Mouse (Mus musculus): ENCODE measurements at regions not wholly inside any gene's neighbourhood (a gene's known extent, or its start where the extent isn't known, plus 50 kb on each side); places are given as distances from the start of the nearest gene placed in this dataset.
"Not testable (repeated sequence)": the region's sequence is repeated elsewhere in the genome, so short reads cannot be mapped to it uniquely, and the experiment has no call there.

DNA sequence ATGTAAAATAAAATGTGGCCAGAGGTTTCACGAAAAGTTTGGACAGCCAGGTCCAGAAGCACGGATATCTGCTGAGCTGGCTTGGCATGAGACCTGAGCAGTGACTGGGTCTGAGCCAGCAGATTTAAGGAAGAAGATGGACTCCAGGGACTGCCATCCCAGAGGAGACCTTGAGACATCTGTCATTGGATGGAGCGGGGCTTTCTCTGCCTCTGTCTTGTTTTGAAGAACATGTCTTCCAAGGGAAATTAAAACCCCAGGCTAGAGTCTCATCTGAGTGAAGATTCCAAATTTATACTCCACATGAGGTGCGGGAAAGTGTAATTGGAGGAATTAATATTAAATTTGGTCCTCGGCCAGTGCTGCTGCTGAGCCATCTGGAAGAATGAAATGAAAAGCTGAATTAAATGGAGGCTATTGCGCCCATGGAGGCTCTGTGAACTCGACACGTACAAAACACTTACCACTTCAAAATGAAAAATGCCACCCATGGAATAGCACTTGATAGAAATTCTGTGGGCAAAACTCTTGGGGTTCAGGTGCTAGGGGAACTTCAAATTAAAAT lies 129.8 kb upstream of the Adcy2 start:
- DNase-seq (ENCODE audit: low spot score) = peak; percentile 21

DNA sequence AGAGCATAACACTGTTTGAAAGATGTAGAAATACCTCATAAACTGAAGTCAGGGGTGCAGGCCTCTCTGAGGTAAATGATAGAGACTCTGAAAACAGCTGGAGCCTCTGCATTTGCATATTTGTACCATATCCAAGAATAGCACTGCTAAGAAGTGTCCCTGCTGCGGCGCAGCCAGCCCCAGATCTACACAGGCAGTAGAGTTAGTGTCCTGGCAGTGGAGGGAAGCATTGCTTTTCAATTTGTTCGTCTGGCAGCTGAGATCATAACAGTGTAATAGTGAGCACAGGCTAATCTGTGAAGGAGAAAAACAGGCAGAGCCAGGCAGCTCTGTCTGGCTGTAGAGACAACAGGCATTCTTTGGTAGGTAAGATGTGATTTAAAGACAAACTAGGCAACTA lies 128.2 kb upstream of the Adcy2 start:
- DNase-seq (ENCODE audit: low spot score) = no peak

DNA sequence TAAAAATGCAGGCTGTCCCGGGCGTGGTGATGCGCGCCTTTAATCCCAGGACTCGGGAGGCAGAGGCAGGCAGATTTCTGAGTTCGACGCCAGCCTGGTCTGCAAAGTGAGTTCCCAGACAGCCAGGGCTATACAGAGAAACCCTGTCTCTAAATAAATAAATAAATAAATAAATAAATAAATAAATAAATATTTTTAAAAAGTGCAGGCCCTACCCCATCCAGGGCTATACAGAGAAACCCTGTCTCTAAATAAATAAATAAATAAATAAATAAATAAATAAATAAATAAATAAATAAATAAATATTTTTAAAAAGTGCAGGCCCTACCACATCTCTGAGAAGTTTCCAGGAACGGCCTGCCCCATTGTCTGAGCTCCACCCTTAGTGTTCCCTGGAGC lies 119.4 kb upstream of the Adcy2 start:
- not testable (repeated sequence) for DNase-seq (ENCODE audit: low spot score)

DNA sequence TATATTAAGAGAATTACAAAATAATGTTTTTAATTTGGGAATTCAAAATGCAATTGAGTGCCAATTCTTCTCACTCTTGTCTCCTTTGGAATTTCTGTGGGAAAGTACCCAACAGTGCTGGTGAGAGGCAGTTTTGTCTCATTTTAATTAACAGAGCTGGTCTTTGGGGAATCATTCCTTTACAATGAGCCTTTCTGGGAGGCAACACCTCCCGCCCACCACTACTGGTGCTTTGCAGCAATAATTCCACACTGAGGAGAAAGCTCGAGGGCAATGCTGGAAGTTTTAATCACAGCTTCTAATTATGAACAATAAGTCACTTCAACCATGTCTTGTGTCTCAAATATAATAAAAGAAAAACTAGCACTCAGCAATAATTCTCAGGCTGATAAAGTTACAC lies 109.8 kb upstream of the Adcy2 start:
- no peak for DNase-seq (ENCODE audit: low spot score)

DNA sequence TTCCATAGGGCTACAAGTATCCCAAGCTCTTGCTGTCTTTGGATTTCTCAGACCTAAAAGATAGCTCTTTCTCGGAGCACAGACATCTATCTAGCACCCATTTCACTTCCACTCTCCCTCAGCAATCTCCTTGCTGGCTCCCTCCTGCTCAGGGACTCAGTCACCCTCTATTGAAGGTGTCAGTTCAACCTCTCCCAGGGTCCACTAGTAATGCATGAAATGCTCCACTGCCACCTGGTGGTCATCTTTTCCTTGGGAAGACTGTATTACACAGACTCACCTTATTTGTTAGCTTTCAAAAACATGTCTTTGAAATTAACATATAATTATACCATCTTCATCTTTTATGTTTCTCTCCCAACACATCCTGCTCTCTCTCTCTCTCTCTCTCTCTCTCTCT lies 87.3 kb upstream of the Adcy2 start:
- peak; percentile 71 for DNase-seq (ENCODE audit: low spot score)

DNA sequence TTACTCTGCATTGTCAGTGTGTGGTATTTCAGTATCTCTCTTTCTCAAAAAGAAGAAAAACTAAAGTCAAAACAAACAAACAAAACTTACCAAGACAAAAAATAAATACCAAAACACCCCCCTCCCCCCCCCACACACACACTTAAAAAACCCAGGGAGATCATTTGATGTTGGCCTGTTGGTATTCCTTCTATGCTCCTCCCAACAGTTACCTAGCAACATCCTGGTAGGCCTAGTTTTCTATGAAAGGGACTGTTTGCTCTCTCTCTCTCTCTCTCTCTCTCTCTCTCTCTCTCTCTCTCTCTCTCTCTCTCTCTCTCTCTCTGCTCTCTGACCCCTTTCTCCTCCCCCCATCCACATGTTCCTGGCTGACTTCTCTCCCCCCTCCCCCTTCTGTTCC lies 71.0 kb upstream of the Adcy2 start:
- no peak for DNase-seq (ENCODE audit: low spot score)

DNA sequence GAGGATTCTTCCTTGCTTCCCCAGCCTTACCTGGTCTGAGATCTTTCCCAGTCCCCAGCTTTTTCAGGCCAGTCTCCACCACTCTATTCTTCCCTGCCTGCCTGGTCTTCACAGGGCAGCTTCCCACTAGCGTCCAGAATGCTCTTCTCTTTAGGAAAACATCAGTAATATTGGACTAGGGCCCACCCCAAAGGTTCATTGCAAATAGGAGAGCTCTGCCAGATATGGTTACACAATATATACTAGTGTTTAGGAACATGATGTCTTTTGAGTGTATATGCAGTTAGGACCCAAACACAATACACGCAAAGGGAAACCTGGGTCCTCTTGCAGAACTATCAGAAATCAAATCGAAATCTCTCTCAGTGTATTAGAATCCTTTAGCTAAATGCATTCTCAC lies 70.5 kb upstream of the Adcy2 start:
- no peak for DNase-seq (ENCODE audit: low spot score)

DNA sequence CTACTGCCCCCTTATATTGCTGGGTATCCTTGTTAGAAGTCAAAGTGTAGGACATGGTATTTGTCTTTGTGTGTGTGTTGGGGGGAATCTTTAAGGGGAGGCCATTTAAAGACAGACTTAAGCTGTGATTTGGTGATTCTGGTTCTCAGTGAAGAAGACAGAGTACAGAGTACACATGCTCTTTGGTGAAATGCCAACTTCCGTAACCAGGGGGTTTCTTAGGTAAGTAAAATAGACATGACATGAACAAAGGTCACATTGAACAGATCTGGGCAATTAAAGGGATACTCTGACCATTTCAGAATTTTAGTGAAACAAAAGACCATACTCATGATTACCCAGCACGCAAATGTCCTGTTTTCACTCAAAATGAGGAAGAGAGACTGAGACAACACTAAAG lies 67.3 kb upstream of the Adcy2 start:
- no peak for DNase-seq (ENCODE audit: low spot score)

DNA sequence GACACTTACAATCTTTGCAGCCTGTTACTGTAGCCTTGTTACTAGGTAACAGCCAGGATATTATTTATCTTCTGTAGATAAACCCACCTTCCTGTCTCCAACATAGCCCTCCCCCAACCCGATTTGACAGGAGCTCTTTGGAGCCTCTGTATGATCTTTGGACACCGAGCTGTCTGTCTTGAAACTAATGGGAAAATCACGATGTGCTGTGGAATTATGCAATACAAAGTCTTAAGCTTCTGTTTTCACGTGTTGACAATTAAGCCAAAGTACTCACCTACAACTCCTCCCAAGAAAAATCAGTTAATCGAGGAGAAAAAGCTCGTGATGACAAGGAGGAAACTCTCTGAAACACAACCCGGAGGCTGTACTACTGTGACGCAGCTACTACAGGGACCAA lies 65.9 kb upstream of the Adcy2 start:
- DNase-seq (ENCODE audit: low spot score) = no peak

DNA sequence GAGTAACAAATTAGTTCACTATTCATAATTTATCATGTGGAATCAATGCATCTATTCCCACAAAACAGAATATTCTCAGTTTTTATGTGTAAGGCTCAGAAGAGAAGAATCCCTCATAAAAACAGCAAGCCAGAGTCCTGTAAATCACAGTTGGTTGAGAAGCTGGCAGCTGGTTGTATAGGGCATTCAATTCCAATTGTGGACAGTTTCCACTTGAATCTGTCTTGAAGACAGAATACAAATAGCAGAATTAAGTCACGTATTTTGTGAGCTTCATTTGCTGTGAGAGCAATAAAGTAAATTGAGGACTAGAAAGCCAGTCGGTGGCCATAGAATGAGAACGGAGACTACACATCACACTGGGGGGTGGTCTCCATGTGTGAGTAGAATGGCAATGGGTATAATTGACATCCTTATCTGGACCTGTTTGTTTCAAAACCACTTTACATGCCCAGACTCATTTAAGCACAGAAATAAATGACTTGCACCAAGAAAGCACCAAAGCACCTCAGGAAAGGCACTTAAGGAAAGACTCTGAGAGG lies 63.4 kb upstream of the Adcy2 start:
- no peak for DNase-seq (ENCODE audit: low spot score)

DNA sequence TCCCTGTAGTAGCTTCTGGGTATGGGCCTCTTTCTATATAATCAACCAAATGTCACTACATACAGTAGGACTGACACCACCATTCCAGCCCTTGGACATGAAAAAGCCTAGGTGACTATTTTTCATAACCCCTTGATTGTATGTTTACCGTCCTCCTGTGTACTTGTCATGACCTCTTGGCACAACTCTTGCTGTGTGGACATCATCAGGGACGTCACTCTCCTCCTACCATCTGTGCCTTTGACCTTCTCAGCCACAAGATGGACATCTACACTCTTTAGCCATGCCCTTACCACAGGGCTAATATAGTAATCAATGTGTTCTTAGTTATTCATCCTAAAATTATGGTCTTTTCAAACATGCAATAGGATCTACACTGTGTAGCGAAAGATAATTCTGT lies 62.1 kb upstream of the Adcy2 start:
- DNase-seq (ENCODE audit: low spot score) = no peak
